Mouse (Mus musculus): ENCODE measurements around the gene Prtn3. TPM values are rescaled to one million over a fixed set of nuclear protein-coding genes. Genes with fewer than 3 reads are reported as not detected.

Gene Prtn3
- total RNA-seq, 1 experiment = 1.3 TPM

- no peak for TF ChIP-seq MAFK (IDR thresholded peaks at IDR 0.05; ENCODE audit: insufficient read depth, low read depth, low read length)
- no peak for TF ChIP-seq HCFC1 (IDR thresholded peaks at IDR 0.05; ENCODE audit: borderline replicate concordance, insufficient read depth, low read length)
- no peak for TF ChIP-seq CHD2 (IDR thresholded peaks at IDR 0.05; ENCODE audit: low read depth, low read length)
- no peak for TF ChIP-seq ZNF384 (IDR thresholded peaks at IDR 0.05; ENCODE audit: low read depth, low read length)
- Histone ChIP-seq H3K9me3 (ENCODE audit: control insufficient read depth, insufficient read depth, low read depth, low read length) (no peaks in the 10 kb centered on the region), H3K36me3 (ENCODE audit: control insufficient read depth, insufficient read depth, low read length, poor library complexity, severe bottlenecking) (no peaks in the 10 kb centered on the region), H3K9ac (ENCODE audit: insufficient read depth, low read depth, low read length, poor library complexity, severe bottlenecking) (0 out of 2 replicates have a peak overlapping the region, but pooled peaks have one; percentile 32), H3K27ac (ENCODE audit: insufficient read depth, low read depth, low read length, poor library complexity, severe bottlenecking) (no peak overlapping the region), H3K4me1 (ENCODE audit: control insufficient read depth in 2 of 2, insufficient read depth in 2 of 2, low read length in 2 of 2, poor library complexity in 1 of 2) (peaks cover 0 to 18% of the 10 kb centered on the region in 2 experiments; a peak in 3 of 4 replicates), H3K4me3 (ENCODE audit: insufficient read depth in 1 of 2, low read depth in 1 of 2, low read length in 2 of 2, poor library complexity in 1 of 2, severe bottlenecking in 1 of 2) (no peak overlapping the region)
- in situ Hi-C loops (cut with MboI; ENCODE audit: low sequenced_read_pairs in 2 of 2, unreplicated experiment in 2 of 2) = no loop called here
- DNase-seq (ENCODE audit: low read depth, low spot score) = no peak
Measured at GRCm38 (mm10) chr10:79849941-79850628, 24.2 kb upstream of the Prtn3 start.

GRCm38 (mm10) chr10:79851653-79852052 is 22.6 kb upstream of the Prtn3 start:
- peaks cover 0 to 22% of the 10 kb centered on the region in 2 experiments; a peak in 3 of 4 replicates for H3K4me1 ChIP-seq (ENCODE audit: control insufficient read depth in 2 of 2, insufficient read depth in 2 of 2, low read length in 2 of 2, poor library complexity in 1 of 2)

GRCm38 (mm10) chr10:79852107-79852789 is 22.0 kb upstream of the Prtn3 start:
- TF ChIP-seq ZC3H11A (IDR thresholded peaks at IDR 0.05; ENCODE audit: borderline replicate concordance, low read depth, low read length) = no peak
- no peak for TF ChIP-seq MAFK (IDR thresholded peaks at IDR 0.05; ENCODE audit: insufficient read depth, low read depth, low read length)
- TF ChIP-seq CHD2 (IDR thresholded peaks at IDR 0.05; ENCODE audit: low read depth, low read length) = no peak
- no peak for TF ChIP-seq HCFC1 (IDR thresholded peaks at IDR 0.05; ENCODE audit: borderline replicate concordance, insufficient read depth, low read length)
- TF ChIP-seq ZNF384 (IDR thresholded peaks at IDR 0.05; ENCODE audit: low read depth, low read length) = no peak
- peak overlapping the region; percentile 97; the same call in 1 of the 2 replicates for H3K27ac ChIP-seq (ENCODE audit: insufficient read depth, low read depth, low read length, poor library complexity, severe bottlenecking)
- DNase-seq (ENCODE audit: low read depth, low spot score) = no peak
- H3K9ac ChIP-seq (ENCODE audit: insufficient read depth, low read depth, low read length, poor library complexity, severe bottlenecking) = peak overlapping the region; percentile 91; the same call in 1 of the 2 replicates
- peaks cover 0 to 27% of the 10 kb centered on the region in 2 experiments; a peak in 3 of 4 replicates for H3K4me1 ChIP-seq (ENCODE audit: control insufficient read depth in 2 of 2, insufficient read depth in 2 of 2, low read length in 2 of 2, poor library complexity in 1 of 2)
- H3K9me3 ChIP-seq (ENCODE audit: control insufficient read depth, insufficient read depth, low read depth, low read length) = no peaks in the 10 kb centered on the region
- in situ Hi-C loops (cut with MboI; ENCODE audit: low sequenced_read_pairs in 2 of 2, unreplicated experiment in 2 of 2) = no loop called here
- H3K36me3 ChIP-seq (ENCODE audit: control insufficient read depth, insufficient read depth, low read length, poor library complexity, severe bottlenecking) = peaks cover 14% of the 10 kb centered on the region
- peak overlapping the region; percentile 69 to 70 for H3K4me3 ChIP-seq (ENCODE audit: insufficient read depth in 1 of 2, low read depth in 1 of 2, low read length in 2 of 2, poor library complexity in 1 of 2, severe bottlenecking in 1 of 2)

More at GRCm38 (mm10) chr10:79851653-79852052, 22.6 kb upstream of the Prtn3 start:
- in situ Hi-C loops (cut with MboI; ENCODE audit: low sequenced_read_pairs in 2 of 2, unreplicated experiment in 2 of 2) = no loop called here
- peak overlapping the region; percentile 97 for H3K27ac ChIP-seq (ENCODE audit: insufficient read depth, low read depth, low read length, poor library complexity, severe bottlenecking)
- peak overlapping the region; percentile 18 to 69; a peak in 3 of 4 replicates for H3K4me3 ChIP-seq (ENCODE audit: insufficient read depth in 1 of 2, low read depth in 1 of 2, low read length in 2 of 2, poor library complexity in 1 of 2, severe bottlenecking in 1 of 2)
- H3K9me3 ChIP-seq (ENCODE audit: control insufficient read depth, insufficient read depth, low read depth, low read length) = no peaks in the 10 kb centered on the region
- TF ChIP-seq ZNF384 (IDR thresholded peaks at IDR 0.05; ENCODE audit: low read depth, low read length) = no peak
- H3K36me3 ChIP-seq (ENCODE audit: control insufficient read depth, insufficient read depth, low read length, poor library complexity, severe bottlenecking) = peaks cover 8% of the 10 kb centered on the region
- DNase-seq (ENCODE audit: low read depth, low spot score) = no peak
- H3K9ac ChIP-seq (ENCODE audit: insufficient read depth, low read depth, low read length, poor library complexity, severe bottlenecking) = peak overlapping the region; percentile 53; the same call in 1 of the 2 replicates

GRCm38 (mm10) chr10:79852827-79853226 is 21.4 kb upstream of the Prtn3 start:
- peaks cover 20% of the 10 kb centered on the region for H3K36me3 ChIP-seq (ENCODE audit: control insufficient read depth, insufficient read depth, low read length, poor library complexity, severe bottlenecking)
- peak overlapping the region; percentile 97 for H3K27ac ChIP-seq (ENCODE audit: insufficient read depth, low read depth, low read length, poor library complexity, severe bottlenecking)
- no peaks in the 10 kb centered on the region for H3K9me3 ChIP-seq (ENCODE audit: control insufficient read depth, insufficient read depth, low read depth, low read length)
- peak overlapping the region; percentile 91 for H3K9ac ChIP-seq (ENCODE audit: insufficient read depth, low read depth, low read length, poor library complexity, severe bottlenecking)
- H3K4me3 ChIP-seq (ENCODE audit: insufficient read depth in 1 of 2, low read depth in 1 of 2, low read length in 2 of 2, poor library complexity in 1 of 2, severe bottlenecking in 1 of 2) = peak overlapping the region; percentile 69 to 70
- H3K4me1 ChIP-seq (ENCODE audit: control insufficient read depth in 2 of 2, insufficient read depth in 2 of 2, low read length in 2 of 2, poor library complexity in 1 of 2) = peaks cover 0 to 32% of the 10 kb centered on the region in 2 experiments; a peak in 3 of 4 replicates
- in situ Hi-C loops (cut with MboI; ENCODE audit: low sequenced_read_pairs in 2 of 2, unreplicated experiment in 2 of 2) = no loop called here
- no peak for DNase-seq (ENCODE audit: low read depth, low spot score)
- TF ChIP-seq CHD2 (IDR thresholded peaks at IDR 0.05; ENCODE audit: low read depth, low read length) (no peak), ZC3H11A (IDR thresholded peaks at IDR 0.05; ENCODE audit: borderline replicate concordance, low read depth, low read length) (no peak), HCFC1 (IDR thresholded peaks at IDR 0.05; ENCODE audit: borderline replicate concordance, insufficient read depth, low read length) (no peak), MAFK (IDR thresholded peaks at IDR 0.05; ENCODE audit: insufficient read depth, low read depth, low read length) (no peak), ZNF384 (IDR thresholded peaks at IDR 0.05; ENCODE audit: low read depth, low read length) (no peak)

Data from ES-E14 (cell line).